Mouse (Mus musculus) v-Abl transformed pro-B cells (cell line): Measurements from ENCODE around the gene Eps8l2.

ENCODE experiments used
- in situ Hi-C, 2 experiments: fragments of 400-800 bp; cut with MboI; formaldehyde crosslinking; loops; one replicate each; pipeline ENCODE4 v1.15.1; 2025; ENCODE audit not compliant: unreplicated experiment in 2 of 2

The Eps8l2 gene

DNA sequence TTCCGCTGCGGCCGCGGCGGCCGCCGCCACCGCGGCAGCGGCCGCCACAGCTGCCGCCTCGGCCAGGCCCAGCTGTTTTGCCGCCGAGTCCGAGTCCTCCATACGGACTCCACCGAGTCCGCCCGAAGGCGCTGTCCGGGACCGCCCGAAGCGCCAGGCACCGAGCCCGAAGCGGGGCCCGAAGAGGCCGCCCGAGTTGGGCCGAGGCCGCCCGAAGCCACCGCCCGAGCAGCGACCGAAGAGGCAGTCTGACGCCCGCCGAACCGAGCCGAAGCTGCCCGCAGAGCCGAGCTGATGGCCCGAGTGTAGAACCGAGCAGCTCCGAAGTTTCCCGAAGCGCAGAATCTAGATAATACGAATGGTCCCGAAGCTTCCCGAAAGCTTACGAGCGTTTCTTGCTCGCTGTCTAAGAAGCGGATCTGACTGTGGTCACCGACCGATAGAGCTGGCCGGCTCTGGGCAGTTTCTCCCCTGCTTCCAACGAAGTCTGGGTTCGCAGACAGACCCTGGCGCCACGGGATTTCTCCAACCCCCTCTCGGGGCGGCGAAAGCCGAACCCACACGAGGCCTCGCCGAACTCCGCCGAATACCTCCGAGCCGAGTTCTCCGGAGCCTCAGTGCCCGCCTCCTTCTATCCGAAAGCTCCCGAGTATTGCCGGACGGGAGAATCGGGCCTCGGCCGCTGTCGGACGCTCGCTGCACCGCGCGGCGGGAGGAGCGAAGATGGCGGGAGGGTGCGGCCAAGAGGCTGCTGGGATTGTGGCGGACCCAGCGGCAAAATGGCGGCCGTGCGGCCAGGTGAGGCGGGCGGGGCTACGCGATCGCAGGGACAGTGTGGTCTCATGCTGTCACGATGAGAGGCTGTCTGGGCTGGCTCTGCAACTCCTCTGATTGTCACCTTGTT is 11.0 kb upstream of the Eps8l2 start, which contains the start of the genes Deaf1 and Tmem80:
Gene Deaf1, minus strand, starts transcription at position 222 of the 904 bp plus-strand sequence.
Gene Tmem80, plus strand, starts transcription at position 271 of the 904 bp plus-strand sequence.
- in situ Hi-C loops: no loop called here

DNA sequence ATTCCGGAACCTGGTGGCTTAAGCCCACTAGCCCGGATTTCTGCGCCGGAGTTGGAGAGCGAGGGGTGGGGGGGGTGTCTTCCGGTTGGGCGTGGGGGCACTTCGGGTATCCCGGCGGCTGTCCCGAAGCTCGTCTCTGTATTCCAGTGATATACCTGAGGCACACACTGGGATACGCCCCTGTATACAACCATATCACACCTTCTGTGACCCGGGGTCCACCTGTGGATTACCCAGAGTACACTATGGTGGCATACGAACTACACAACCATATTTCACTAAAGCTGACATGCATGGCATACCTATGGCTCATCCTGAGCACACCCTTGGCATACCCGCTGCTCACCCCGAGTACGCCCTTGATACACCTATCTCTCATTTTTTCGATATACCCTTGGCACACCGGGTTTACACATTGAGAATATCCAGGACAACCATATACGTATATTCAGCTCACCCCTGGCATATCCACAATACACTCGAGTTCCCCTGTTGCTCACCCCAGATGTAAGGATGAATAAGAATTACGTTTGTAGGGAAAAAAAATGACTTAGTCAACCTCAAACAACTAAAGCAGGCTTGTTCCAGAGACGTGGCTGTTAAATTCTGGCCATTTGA is 10.2 kb upstream of the Eps8l2 start:
- in situ Hi-C loops: no loop called here

DNA sequence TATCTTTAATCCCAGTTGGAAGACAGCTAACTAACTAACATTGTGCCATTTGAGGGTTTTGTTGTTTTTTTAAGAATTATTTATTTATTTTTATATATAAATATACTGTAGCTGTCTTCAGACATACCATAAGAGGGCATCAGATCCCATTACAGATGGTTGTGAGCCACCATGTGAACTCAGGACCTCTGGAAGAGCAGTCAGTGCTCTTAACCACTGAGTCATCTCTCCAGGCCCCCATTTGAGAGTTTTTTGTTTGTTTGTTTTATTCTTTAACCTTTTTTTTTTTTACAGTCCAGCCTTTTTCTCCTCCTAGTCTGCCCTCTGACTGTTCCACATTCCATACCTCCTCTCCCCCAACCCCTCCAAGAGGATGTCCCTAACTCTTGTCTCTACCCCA is 8.0 kb upstream of the Eps8l2 start:
- in situ Hi-C loops: no loop called here

DNA sequence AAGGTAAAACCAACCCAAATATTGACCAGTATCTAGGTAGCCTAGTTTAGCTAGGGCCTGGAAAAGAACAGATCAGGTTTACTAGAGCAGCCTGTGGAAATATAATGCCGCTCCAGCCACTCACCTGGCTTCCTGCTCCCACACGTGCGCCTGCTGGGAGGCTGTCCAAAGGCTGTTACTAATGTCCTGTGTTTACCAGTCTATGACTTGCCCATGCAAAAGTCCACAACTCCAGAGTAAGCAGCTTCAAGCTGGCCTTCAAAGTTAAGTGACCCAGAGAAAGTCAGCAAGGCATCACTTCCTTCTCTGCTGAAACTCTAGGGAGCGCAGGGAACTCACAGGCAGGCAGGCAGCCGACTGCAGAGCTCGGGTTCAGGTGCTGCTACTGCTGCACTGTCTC is 6.7 kb upstream of the Eps8l2 start:
- in situ Hi-C loops: no loop called here

DNA sequence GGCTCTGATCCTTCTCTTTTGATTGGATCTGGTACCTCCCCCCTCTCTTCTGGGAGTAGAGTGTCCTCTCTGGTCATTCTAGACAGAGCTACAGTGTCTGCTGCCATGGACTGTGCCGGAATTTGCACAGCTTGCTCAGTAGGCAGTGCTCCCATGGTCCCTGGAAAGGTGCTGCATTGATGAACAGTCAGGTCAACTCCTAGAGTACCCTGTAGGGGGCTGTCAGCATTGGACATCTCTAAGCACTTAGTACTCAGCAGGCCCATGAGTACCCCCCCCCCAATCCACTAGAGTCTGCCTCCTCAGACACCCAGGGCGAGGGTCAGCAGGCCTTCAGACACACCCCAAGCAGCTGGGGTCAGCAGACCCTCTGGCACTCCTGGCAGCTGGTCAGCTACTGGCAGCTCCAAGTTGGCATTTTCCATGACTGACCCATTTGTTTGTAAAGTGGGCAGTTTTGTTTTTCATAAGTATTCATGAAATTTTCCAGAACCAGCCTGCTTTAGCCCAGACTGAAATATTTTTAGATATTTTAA is 3.6 kb upstream of the Eps8l2 start:
- in situ Hi-C loops: no loop called here

DNA sequence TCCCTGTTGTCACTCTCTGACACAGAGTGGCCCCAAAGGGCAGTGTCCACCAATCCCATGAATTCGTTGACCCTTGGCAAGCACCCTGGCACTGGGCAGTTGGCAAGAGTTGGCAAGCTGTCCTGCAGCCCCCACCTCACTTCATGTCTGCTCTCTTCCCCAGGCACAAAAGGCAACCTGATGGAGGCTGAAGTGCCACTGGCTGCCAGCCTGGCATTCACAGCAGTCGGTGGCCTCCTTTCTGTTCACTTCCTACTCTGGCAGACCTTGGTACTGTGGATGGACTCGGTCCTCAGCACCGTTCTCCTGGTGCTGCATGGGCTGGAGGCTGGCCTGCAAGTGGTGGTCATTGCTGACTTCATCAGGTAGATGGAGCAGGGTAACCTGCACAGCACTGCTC is 3.0 kb upstream of the Eps8l2 start:
- in situ Hi-C loops: no loop called here

DNA sequence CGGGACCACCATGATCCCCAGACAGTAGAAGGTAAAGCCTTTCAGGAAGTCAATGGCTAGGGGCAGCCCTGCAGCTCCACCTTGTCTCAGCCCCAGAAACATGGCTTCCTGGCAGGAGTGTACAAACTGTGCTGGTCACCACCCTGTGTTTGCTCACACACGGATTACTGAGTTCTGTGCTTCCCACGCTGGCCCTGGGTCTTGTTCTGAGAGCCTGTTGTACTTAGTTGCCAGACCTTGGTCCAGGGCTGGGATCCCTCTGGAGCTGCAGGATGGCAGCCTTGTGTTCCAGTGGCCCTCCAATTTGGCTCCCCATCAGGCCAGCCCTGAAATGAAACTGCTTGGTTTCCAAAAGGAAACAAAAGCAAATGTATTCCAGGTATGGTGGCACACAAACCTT is 2.4 kb upstream of the Eps8l2 start:
- in situ Hi-C loops: no loop called here

DNA sequence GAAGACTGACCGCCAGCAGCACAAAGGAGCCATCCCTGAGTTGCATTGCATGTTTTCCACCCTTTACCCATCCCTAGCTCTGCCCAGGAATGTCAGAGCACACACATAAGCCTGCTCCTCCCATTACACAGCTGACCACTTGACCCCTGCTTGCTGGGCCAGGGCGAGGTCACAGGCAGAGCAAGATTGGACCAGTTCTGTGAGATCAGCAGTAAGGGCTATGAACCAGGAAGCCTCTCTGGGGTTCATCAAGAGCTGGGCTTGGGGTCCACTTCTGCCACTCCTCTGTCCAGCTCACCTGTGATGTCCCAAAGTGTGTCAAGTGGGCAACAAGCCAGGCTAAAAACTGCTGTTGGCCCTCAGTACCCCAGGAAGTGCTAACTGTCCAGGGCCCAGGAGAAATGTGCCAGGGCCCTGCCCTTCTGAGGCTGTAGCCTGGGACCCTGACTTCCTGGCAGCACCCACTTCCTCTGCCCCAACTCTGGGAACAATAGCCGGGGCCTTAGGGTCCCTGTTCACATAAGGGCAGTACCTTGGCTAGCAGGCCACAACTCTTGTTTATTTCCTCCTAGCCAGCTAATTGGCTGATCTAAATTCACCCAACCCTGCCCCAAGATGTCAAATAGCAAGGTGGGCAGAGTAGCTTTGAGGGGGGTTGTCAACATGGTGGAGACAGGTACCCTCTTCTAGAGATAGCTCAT is 814 bp upstream of the Eps8l2 start:
- in situ Hi-C loops: no loop called here

DNA sequence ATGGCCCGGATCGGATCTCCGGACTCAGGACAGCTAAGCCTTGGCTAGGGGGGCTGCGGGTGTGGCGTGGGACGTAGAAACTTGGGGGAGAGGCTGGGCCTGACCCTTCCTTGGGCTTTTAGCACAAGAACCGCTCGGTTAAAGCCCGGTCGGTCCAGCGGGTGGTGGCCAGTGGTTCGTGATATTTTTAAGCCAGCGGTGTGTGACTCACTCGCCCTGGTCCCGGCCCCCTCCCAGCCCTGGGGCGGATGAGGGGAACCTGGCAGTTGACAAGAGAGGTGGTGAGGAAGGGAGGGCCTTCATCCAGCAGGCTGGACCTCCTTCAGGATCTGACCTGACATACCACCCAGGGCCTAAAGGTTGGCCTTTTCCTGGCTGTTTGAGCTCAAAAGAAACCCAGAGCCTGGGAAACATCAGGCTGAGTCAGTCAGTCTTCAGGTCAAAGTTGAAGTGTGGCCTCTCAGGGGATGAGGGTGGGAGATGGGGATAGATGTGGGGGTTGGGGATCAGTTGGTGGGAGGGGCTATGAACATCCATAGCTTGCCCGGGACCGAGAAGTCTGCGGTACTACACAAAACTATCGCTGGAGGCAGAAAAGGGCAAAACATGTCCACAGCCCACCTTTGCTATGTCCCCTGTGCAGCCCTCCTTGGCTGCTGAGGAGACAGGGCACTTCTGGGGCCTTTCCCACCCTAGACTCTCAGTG is 688 bp downstream of the Eps8l2 start:
- in situ Hi-C loops: no loop called here

DNA sequence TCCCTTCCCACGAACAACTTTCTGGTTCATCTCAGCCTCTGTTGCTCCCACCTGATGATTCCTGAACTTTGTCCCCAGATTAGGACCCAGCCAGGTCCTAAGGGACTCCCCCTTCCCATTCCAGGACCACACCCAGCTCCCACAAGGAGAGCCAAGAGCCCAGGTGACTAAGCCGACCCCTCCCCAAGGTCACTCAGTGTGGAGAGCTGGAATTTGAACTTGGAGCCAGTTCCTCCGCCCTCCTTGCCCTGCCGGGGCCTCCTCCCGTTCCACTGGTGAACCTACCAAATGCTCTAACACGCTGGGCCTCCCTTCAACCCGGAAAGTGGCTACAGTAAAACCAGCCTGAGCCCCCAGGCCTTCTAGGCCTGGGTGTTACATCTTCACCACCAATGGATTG is 1.3 kb downstream of the Eps8l2 start:
- in situ Hi-C loops: no loop called here

DNA sequence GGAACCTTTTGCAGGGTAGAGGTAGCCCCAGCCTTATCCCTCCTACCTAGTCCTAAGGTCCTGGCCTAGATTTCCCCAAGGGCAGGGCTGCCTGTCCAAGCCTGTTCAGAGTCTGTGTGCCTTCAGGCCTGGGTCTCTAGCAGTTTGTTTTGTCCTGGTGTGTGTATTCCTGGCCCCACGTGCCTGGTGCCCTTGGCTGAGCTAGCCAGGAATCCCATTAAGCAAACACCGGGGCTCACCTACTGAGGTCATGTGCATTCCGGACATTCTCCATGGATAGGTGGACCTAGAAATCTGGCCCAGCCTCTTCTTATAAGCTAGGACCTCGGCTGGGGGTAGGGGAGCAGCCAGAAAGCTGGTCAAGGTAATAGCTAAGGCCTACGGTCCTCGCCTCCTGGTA is 1.8 kb downstream of the Eps8l2 start:
- in situ Hi-C loops: no loop called here

DNA sequence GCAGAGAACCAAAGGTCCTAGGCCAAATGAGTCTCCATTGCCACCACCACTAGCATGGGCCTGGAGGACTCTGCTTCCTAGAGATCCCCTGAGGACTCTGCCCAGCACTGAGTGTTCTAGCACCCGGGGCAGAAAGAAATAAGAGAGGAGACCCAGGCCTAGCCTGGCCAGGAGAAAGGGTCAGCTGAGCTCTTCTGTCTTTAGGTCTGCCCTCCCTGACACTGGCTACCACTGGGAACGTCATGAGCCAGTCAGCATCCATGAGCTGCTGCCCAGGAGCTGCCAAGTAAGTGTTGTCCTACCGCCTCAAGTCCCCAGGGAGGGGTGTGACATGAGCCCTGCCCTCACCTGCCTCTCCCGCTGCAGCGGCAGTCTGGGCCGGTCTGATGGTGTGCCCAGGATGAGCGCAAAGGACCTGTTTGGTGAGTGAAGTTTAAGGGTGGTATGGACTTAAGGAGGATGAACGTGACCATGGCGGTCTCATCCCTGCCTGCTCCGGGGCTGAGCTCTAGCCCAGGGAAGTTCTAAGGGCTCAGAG is 3.1 kb downstream of the Eps8l2 start:
- in situ Hi-C loops: no loop called here

DNA sequence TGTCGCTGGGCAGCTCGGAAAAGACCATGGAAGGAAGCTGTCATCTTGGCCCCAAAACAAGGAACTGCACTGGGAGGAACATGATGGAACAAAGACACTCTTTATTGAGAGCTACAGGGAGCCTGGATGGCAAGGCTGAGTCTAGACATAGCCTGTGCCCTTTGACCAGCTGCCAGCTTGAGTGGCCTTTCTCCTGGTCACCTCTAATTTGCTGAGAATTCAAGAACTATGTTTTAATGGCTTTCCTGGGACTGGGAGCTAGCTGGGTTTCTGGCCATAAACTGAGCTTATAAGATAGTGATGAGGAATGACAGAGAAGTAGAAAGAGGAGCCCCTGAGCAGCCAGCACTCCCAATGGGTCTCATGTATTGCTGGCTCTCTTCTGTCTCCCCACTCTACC is 4.5 kb downstream of the Eps8l2 start:
- in situ Hi-C loops: no loop called here

DNA sequence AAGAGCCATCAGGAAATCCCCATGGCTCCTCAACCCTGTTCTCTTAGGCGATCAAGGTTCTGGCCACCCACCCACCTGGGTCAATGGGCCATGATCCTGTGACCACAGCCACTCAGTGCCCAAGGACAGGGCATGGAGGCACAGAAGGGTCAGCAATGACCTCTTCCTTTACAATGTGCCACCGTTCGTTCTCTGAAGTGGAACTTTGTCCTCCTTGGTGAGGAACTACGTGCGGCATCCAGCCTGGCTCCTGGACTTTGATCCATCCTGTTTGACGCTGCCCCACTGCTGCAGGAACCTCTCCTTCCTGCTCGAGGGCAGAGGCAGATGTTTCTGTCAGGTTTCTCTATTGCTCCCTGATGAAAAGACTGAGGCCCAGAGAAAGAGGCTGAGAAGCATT is 5.0 kb downstream of the Eps8l2 start:
- in situ Hi-C loops: no loop called here

DNA sequence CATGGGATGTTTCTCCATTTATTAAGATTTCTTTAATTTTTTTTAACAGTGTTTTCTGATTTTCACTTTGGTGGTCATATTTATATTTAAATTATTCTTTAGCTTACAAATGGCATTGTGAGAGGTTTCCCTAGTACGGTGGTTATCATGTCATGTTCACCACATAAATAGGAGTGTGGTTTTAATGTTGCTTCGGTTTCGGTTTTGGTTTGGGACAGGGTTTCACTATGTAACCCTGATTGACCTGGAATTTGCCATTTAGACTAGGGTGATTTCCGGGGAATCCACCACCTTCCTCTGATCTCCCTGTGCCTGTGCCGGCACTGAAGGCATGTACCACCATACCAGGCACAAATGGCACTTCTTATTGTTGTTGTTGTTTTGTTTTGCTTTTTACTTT is 6.1 kb downstream of the Eps8l2 start:
- in situ Hi-C loops: no loop called here

DNA sequence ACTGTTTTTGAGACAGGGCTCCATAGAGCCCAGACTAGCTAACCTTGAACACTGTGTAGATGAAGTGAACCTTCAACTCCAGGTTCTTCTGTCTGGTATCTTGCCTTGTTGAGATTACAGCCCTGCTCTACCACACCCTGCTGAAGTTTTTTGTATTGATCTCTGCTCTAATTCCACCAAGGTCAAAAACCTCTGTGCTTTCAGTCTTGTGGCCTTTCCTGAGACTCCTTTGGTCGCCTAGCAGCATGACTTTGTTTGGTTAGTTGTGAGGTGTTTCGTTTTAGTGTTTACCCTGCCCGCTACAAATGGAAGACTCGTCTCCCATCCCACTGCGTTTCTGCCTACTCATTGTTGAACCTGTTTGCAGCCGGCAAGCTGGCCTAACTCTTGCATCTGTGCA is 12.4 kb downstream of the Eps8l2 start:
- in situ Hi-C loops: no loop called here

DNA sequence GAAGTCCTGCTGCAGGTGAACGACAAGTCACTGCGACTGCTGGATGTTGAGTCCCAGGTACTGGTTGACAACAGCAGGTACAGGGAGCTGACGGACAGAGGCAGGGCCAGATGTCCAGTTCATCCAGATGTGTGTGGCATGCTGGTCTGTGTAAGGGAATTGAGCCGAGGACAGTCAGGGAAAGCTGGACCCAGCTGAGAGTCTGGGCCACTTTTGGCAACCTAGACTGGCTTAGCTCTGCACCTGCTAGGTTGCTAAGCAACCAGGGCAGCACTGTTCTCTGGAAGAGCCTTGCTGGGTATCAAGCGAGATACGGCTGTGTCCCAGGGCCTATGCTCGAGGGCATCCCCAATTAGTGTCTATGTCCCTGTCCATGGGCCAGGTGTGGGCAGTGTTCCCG is 16.4 kb downstream of the Eps8l2 start:
- in situ Hi-C loops: no loop called here

DNA sequence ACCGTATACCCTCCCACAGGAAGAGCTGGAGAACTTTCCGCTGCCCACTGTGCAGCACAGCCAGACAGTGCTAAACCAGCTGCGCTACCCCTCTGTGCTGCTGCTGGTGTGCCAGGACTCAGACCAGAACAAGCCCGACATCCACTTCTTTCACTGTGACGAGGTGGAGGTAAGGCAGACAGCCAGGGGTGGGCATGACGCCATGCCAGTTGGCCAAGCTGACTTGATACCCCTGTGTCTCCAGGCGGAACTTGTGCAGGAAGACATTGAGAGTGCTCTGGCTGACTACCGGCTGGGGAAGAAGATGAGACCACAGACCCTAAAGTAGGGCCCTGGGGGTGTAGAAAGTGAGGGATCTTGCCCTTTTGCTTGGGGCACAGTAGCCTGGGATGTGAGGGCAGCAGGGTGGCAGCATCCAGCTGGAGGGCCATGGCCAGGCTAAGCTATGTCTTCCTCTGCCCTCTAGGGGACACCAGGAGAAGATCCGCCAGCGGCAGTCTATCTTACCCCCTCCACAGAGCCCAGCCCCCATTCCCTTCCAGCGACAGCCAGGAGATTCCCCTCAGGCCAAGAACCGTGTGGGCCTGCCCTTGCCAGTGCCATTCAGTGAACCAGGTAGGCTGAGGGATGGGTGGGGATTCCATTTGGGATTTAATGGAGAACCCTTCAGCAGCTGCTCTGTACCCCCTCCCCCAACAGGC is 17.1 kb downstream of the Eps8l2 start:
- in situ Hi-C loops: no loop called here

DNA sequence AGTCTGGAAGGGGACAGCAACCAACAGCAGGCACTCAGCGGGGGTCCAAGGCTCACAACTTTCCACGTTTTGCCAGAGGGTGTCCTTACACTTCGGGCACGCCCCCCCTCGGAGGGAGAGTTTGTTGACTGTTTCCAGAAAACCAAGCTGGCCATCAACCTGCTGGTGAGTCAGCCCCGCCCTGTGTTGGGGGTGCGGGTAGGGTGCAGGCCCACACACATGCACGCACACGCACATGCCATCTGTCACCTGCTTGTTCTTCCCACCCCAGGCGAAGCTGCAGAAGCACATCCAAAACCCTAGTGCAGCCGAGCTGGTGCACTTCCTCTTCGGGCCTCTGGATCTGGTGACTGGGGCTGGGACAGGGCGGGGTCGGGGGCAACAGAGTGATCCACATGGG is 18.3 kb downstream of the Eps8l2 start:
- in situ Hi-C loops: no loop called here

DNA sequence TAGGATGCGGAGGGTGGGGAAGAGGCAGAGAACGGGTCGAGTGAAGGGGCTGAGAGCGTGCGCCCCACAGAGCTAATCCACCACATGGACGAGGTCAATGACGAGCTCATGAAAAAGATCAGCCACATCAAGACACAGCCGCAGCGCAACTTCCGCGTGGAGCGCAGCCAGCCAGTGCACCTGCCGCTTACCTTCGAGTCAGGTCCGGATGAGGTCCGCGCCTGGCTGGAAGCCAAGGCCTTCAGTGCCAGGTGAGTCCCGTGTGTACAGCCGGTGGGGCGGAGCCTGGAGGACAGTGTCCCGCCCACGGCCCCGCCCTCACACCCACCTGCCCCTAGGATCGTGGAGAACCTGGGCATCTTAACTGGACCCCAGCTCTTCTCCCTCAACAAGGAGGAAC is 22.8 kb downstream of the Eps8l2 start:
- in situ Hi-C loops: loop anchor here (5.0 to 10.0 kb wide), 5 partner anchors 94 to 517 kb away; partner anchors contain the start of genes Irf7 (in 2 of the 2), Odf3 (in 1 of the 2) and Scgb1c1 (in 1 of the 2)
